In the genomic region with DNA sequence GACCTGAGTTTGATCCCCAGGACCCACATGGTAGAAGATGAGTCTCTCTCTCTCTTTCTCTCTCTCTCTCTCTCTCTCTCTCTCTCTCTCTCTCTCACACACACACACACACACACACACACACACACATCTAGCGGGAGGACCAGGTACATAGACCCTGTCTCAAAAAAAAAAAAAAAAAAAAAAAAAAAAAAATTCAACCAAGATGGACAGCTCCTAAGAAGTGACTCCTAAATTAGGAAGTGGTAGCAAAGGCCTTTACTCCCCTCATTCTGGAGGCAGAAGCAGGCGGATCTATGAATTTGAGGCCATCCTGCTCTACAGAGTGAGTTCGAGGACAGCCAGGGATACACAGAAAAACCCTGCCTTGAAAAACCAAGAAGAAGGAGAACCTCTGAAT, we compare ENCODE assay signal across 24 mouse cellular contexts. TPM values are rescaled to one million over a fixed set of nuclear protein-coding genes. Genes with fewer than 3 reads are reported as not detected.
A peak's percentile ranks its signal among the peaks of the same experiment; 100 is the strongest.
DNase-seq lines count a peak whose midpoint lies in the region; ATAC-seq and TF ChIP-seq lines count a peak whose summit lies in the region.
"Had no signal": no experiment of that assay in that cellular context is flagged by ENCODE, and none has a peak within 500 bp of the region (broad histone marks: within the 10 kb centered on the region; RNA-seq: fewer than 3 reads in every experiment).

No protein-coding gene starts in this region.

- H3K9ac ChIP-seq in liver, embryonic 12.5 days: peak overlapping the region; percentile 82; the same call in 1 of the 2 replicates
- H3K9ac ChIP-seq in midbrain, embryonic 15.5 days: no peak overlapping the region
- H3K9ac ChIP-seq in CH12.LX (ENCODE audit: insufficient read depth, low read depth) (no peak overlapping the region), ES-E14 (ENCODE audit: insufficient read depth, low read depth, low read length, poor library complexity, severe bottlenecking) (no peak overlapping the region)
- H3K9ac ChIP-seq in heart, embryonic 11.5 days (ENCODE audit: low read depth, low read length): no peak overlapping the region

- peak overlapping the region; percentile 89; the same call in 1 of the 2 replicates for H3K4me2 ChIP-seq in liver, embryonic 12.5 days
- H3K4me2 ChIP-seq in midbrain, embryonic 15.5 days: no peak overlapping the region
- no peak overlapping the region for H3K4me2 ChIP-seq in CH12.LX (ENCODE audit: insufficient read depth, low read depth, poor library complexity, severe bottlenecking)
- no peak overlapping the region for H3K4me2 ChIP-seq in heart, embryonic 11.5 days

- H3K36me3 ChIP-seq in liver, embryonic 12.5 days: peaks cover 18% of the 10 kb centered on the region
- H3K36me3 ChIP-seq in midbrain, embryonic 10.5 days: peaks cover 22% of the 10 kb centered on the region
- H3K36me3 ChIP-seq in midbrain, embryonic 15.5 days (replicated peaks): no peaks in the 10 kb centered on the region
- H3K36me3 ChIP-seq in CH12.LX (replicated peaks in 1 of 2; ENCODE audit: control insufficient read depth in 1 of 2, insufficient read depth in 1 of 2, low read length in 1 of 2) (peaks cover 5 to 16% of the 10 kb centered on the region in 2 experiments), ES-E14 (ENCODE audit: control insufficient read depth, insufficient read depth, low read length, poor library complexity, severe bottlenecking) (peaks cover 6% of the 10 kb centered on the region)
- H3K36me3 ChIP-seq in heart, embryonic 11.5 days (ENCODE audit: control insufficient read depth, insufficient read depth, low read length): peaks cover 5% of the 10 kb centered on the region; the same call in 1 of the 2 replicates

- no peak for TF ChIP-seq RAD21 in CH12.LX (IDR thresholded peaks at IDR 0.05; ENCODE audit: low read depth, low read length)

- DNase-seq in liver (no peak), CH12.LX (ENCODE audit: extremely low read depth) (no peak), ES-E14 (ENCODE audit: low read depth, low spot score) (no peak)
- DNase-seq in midbrain, embryonic 10.5 days (ENCODE audit: low spot score): no peak
- DNase-seq in right cerebral cortex, postnatal 25 days: no peak
- DNase-seq: adrenal gland, adult 8-10 months; adrenal gland, postnatal 14 days; adrenal gland, postnatal 36 days; B cell, adult 2 months; cerebellum, adult 11-12 months; cerebellum, adult 2 months; cerebellum, adult 9-10 months; cerebellum, postnatal 10 days; cerebellum, postnatal 25 days; forebrain, postnatal 0 days had no signal

- H3K9me3 ChIP-seq in liver, embryonic 12.5 days (replicated peaks): no peaks in the 10 kb centered on the region
- no peaks in the 10 kb centered on the region for H3K9me3 ChIP-seq in midbrain, embryonic 10.5 days (replicated peaks)
- H3K9me3 ChIP-seq in midbrain, embryonic 15.5 days: no peaks in the 10 kb centered on the region
- H3K9me3 ChIP-seq in CH12.LX (replicated peaks; ENCODE audit: low read length) (no peaks in the 10 kb centered on the region), ES-E14 (ENCODE audit: control insufficient read depth, insufficient read depth, low read depth, low read length) (no peaks in the 10 kb centered on the region)
- no peaks in the 10 kb centered on the region for H3K9me3 ChIP-seq in heart, embryonic 11.5 days (replicated peaks; ENCODE audit: control insufficient read depth, low read length)
- H3K9me3 ChIP-seq: embryonic facial prominence, embryonic 10.5 days; embryonic facial prominence, embryonic 12.5 days; forebrain, embryonic 13.5 days; forebrain, embryonic 15.5 days had no signal

- in situ Hi-C loops in CH12.LX (cut with MboI; ENCODE audit: low pct_ligation_motif_present, low pct_unique_long_range_greater_than_20kb, low sequenced_read_pairs): no loop called here
- in situ Hi-C loops in ES-E14 (cut with MboI; ENCODE audit: low sequenced_read_pairs in 2 of 2, unreplicated experiment in 2 of 2): no loop called here

- 75% methylated on average over 2 of the region's 3 CpGs for WGBS in liver, embryonic 12.5 days (ENCODE audit: insufficient replicate concordance)
- WGBS in midbrain, embryonic 10.5 days: 95% methylated on average over 3 of the region's 3 CpGs
- WGBS in midbrain, embryonic 15.5 days: 91% methylated on average over 3 of the region's 3 CpGs
- 85% methylated on average over 3 of the region's 3 CpGs for WGBS in heart, embryonic 11.5 days (ENCODE audit: insufficient replicate concordance)

- TF ChIP-seq EP300 in CH12.LX (IDR thresholded peaks at IDR 0.05; ENCODE audit: low read length): no peak

- dilution Hi-C loops in CH12.LX (cut with MboI; ENCODE audit: extremely low pct_ligation_motif_present, extremely low pct_unique_long_range_greater_than_20kb, low sequenced_read_pairs): no loop called here

- H3K4me1 ChIP-seq in liver, embryonic 12.5 days: peaks cover 31% of the 10 kb centered on the region
- peaks cover 17% of the 10 kb centered on the region for H3K4me1 ChIP-seq in midbrain, embryonic 10.5 days
- peaks cover 13% of the 10 kb centered on the region for H3K4me1 ChIP-seq in midbrain, embryonic 15.5 days
- H3K4me1 ChIP-seq in CH12.LX (ENCODE audit: control insufficient read depth in 1 of 2, insufficient read depth in 2 of 2): peaks cover 2 to 19% of the 10 kb centered on the region in 2 experiments; a peak in 2 of 4 replicates
- H3K4me1 ChIP-seq in ES-E14 (ENCODE audit: control insufficient read depth in 2 of 2, insufficient read depth in 2 of 2, low read length in 2 of 2, poor library complexity in 1 of 2): peaks cover 2 to 5% of the 10 kb centered on the region in 2 experiments; a peak in 2 of 4 replicates
- peaks cover 6% of the 10 kb centered on the region for H3K4me1 ChIP-seq in heart, embryonic 11.5 days (ENCODE audit: control insufficient read depth, insufficient read depth, low read length)

- no peak for TF ChIP-seq POLR2A in CH12.LX (IDR thresholded peaks at IDR 0.05; ENCODE audit: low read depth, low read length)

- no peak overlapping the region for H3K4me3 ChIP-seq in liver, embryonic 12.5 days
- no peak overlapping the region for H3K4me3 ChIP-seq in midbrain, embryonic 10.5 days
- H3K4me3 ChIP-seq in midbrain, embryonic 15.5 days: no peak overlapping the region
- H3K4me3 ChIP-seq in CH12.LX (replicated peaks in 1 of 3; ENCODE audit: low read depth in 2 of 3, low read length in 2 of 3, poor library complexity in 1 of 3) (no peak overlapping the region), ES-E14 (ENCODE audit: insufficient read depth in 1 of 2, low read depth in 1 of 2, low read length in 2 of 2, poor library complexity in 1 of 2, severe bottlenecking in 1 of 2) (no peak overlapping the region)
- H3K4me3 ChIP-seq in heart, embryonic 11.5 days (ENCODE audit: low read depth, low read length): no peak overlapping the region

- H3K27me3 ChIP-seq in liver, embryonic 12.5 days (replicated peaks): no peaks in the 10 kb centered on the region
- H3K27me3 ChIP-seq in midbrain, embryonic 10.5 days (ENCODE audit: low read depth, poor library complexity, severe bottlenecking): no peaks in the 10 kb centered on the region
- no peaks in the 10 kb centered on the region for H3K27me3 ChIP-seq in midbrain, embryonic 15.5 days (replicated peaks)
- H3K27me3 ChIP-seq in CH12.LX (replicated peaks): peaks cover 1% of the 10 kb centered on the region
- no peaks in the 10 kb centered on the region for H3K27me3 ChIP-seq in heart, embryonic 11.5 days (ENCODE audit: control insufficient read depth, insufficient read depth, low read length)
- H3K27me3 ChIP-seq: embryonic facial prominence, embryonic 12.5 days; forebrain, embryonic 13.5 days; forebrain, embryonic 15.5 days; Patski had no signal

- no peak overlapping the region for H3K27ac ChIP-seq in liver, embryonic 12.5 days
- H3K27ac ChIP-seq in midbrain, embryonic 10.5 days (replicated peaks): peak overlapping the region; percentile 97; the same call in 1 of the 2 replicates
- no peak overlapping the region for H3K27ac ChIP-seq in midbrain, embryonic 15.5 days
- no peak overlapping the region for H3K27ac ChIP-seq in CH12.LX (ENCODE audit: insufficient read depth, low read depth)
- no peak overlapping the region for H3K27ac ChIP-seq in ES-E14 (ENCODE audit: insufficient read depth, low read depth, low read length, poor library complexity, severe bottlenecking)
- no peak overlapping the region for H3K27ac ChIP-seq in heart, embryonic 11.5 days (ENCODE audit: low read depth, low read length)

- H3K79me2 ChIP-seq in CH12.LX (replicated peaks; ENCODE audit: control insufficient read depth, extremely low read depth, insufficient read depth, poor library complexity, severe bottlenecking): peaks cover 36% of the 10 kb centered on the region

- TF ChIP-seq CTCF in CH12.LX (conservative IDR thresholded peaks at IDR 0.05 in 1 of 2, IDR thresholded peaks at IDR 0.05 in 1 of 2; ENCODE audit: low read depth in 2 of 2, low read length in 2 of 2): no peak

- ATAC-seq in liver, embryonic 12.5 days: no peak
- no peak for ATAC-seq in midbrain, embryonic 15.5 days (replicated peaks)
- ATAC-seq in heart, embryonic 11.5 days (replicated peaks; ENCODE audit: insufficient number of reproducible peaks, low FRiP score, low TSS enrichment): no peak
- ATAC-seq: CD4-positive, CD25-positive, alpha-beta regulatory T cell, adult 4 months; Patski had no signal

RNA-seq across cellular contexts. Expression of a gene that starts 1.1 kb away (rescaled TPM):
- 287 and 308 TPM in 2 replicates for polyA plus RNA-seq in liver, embryonic 12.5 days (2016; fragmentation: Nextera tagmentation; extraction: Ambion mirVana)
- 537 and 556 TPM in 2 replicates for polyA plus RNA-seq in midbrain, embryonic 10.5 days (2016; fragmentation: Nextera tagmentation; extraction: Ambion mirVana)
- polyA plus RNA-seq in midbrain, embryonic 15.5 days (2015; fragmentation: Nextera tagmentation; extraction: Ambion mirVana): 343 and 356 TPM in 2 replicates
- total RNA-seq in CH12.LX (2012; rRNA removed) (408 and 445 TPM in 2 replicates), CH12.LX (2014; rRNA removed) (432 and 470 TPM in 2 replicates), ES-E14 (2012; rRNA removed) (263 and 322 TPM in 2 replicates)
- polyA plus RNA-seq in CH12.LX (2012; ENCODE audit: insufficient read length, low read depth): 391 and 417 TPM in 2 replicates
- polyA plus RNA-seq in heart, embryonic 11.5 days (2014; fragmentation: Nextera tagmentation; extraction: Ambion mirVana): 344 and 355 TPM in 2 replicates

RNA-seq across cellular contexts. Expression of a gene that starts 25.5 kb away (rescaled TPM):
- polyA plus RNA-seq in liver, embryonic 12.5 days (2016; fragmentation: Nextera tagmentation; extraction: Ambion mirVana): 1.7 and 1.8 TPM in 2 replicates
- polyA plus RNA-seq in midbrain, embryonic 10.5 days (2016; fragmentation: Nextera tagmentation; extraction: Ambion mirVana): 3.6 and 4.6 TPM in 2 replicates
- 3.0 and 3.5 TPM in 2 replicates for polyA plus RNA-seq in midbrain, embryonic 15.5 days (2015; fragmentation: Nextera tagmentation; extraction: Ambion mirVana)
- total RNA-seq in CH12.LX (2012; rRNA removed) (89.7 and 100 TPM in 2 replicates), CH12.LX (2014; rRNA removed) (121 and 130 TPM in 2 replicates), ES-E14 (2012; rRNA removed) (3.6 and 4.3 TPM in 2 replicates)
- 108 and 112 TPM in 2 replicates for polyA plus RNA-seq in CH12.LX (2012; ENCODE audit: insufficient read length, low read depth)
- 1.9 and 3.5 TPM in 2 replicates for polyA plus RNA-seq in heart, embryonic 11.5 days (2014; fragmentation: Nextera tagmentation; extraction: Ambion mirVana)

RNA-seq across cellular contexts. Expression of a gene that starts 48.0 kb away (rescaled TPM):
- polyA plus RNA-seq in liver, embryonic 12.5 days (2016; fragmentation: Nextera tagmentation; extraction: Ambion mirVana): 1.3 and 1.5 TPM in 2 replicates
- polyA plus RNA-seq in midbrain, embryonic 10.5 days (2016; fragmentation: Nextera tagmentation; extraction: Ambion mirVana): 8.0 and 9.8 TPM in 2 replicates
- 21.6 and 25.1 TPM in 2 replicates for polyA plus RNA-seq in midbrain, embryonic 15.5 days (2015; fragmentation: Nextera tagmentation; extraction: Ambion mirVana)
- total RNA-seq in CH12.LX (2012; rRNA removed) (10.8 and 11.5 TPM in 2 replicates), CH12.LX (2014; rRNA removed) (6.4 and 7.2 TPM in 2 replicates), ES-E14 (2012; rRNA removed) (14.0 and 15.9 TPM in 2 replicates)
- 24.5 and 27.7 TPM in 2 replicates for polyA plus RNA-seq in CH12.LX (2012; ENCODE audit: insufficient read length, low read depth)
- 2.6 and 3.3 TPM in 2 replicates for polyA plus RNA-seq in heart, embryonic 11.5 days (2014; fragmentation: Nextera tagmentation; extraction: Ambion mirVana)

RNA-seq across cellular contexts. Expression of a gene that starts 59.2 kb away (rescaled TPM):
- 259 and 263 TPM in 2 replicates for polyA plus RNA-seq in liver, embryonic 12.5 days (2016; fragmentation: Nextera tagmentation; extraction: Ambion mirVana)
- polyA plus RNA-seq in midbrain, embryonic 10.5 days (2016; fragmentation: Nextera tagmentation; extraction: Ambion mirVana): 381 and 432 TPM in 2 replicates
- polyA plus RNA-seq in midbrain, embryonic 15.5 days (2015; fragmentation: Nextera tagmentation; extraction: Ambion mirVana): 191 and 194 TPM in 2 replicates
- total RNA-seq in CH12.LX (2012; rRNA removed) (223 and 237 TPM in 2 replicates), CH12.LX (2014; rRNA removed) (219 and 222 TPM in 2 replicates), ES-E14 (2012; rRNA removed) (165 and 168 TPM in 2 replicates)
- polyA plus RNA-seq in CH12.LX (2012; ENCODE audit: insufficient read length, low read depth): 267 and 283 TPM in 2 replicates
- 216 and 234 TPM in 2 replicates for polyA plus RNA-seq in heart, embryonic 11.5 days (2014; fragmentation: Nextera tagmentation; extraction: Ambion mirVana)

Comparison
In these comparisons a context has a peak if more than half of its experiments do, and no peak if none do; other contexts are left out.
1. RNA of a gene that starts 25.5 kb away (polyA plus RNA-seq): 108 to 112 TPM in CH12.LX; 3.6 to 4.6 TPM in midbrain, embryonic 10.5 days, 3.0 to 3.5 TPM in midbrain, embryonic 15.5 days, 1.9 to 3.5 TPM in heart, embryonic 11.5 days and 1.7 to 1.8 TPM in liver, embryonic 12.5 days; every median in the first group is over 10 times any median in the second.